23 mouse cellular contexts compared by ENCODE assay signal in the genomic region with DNA sequence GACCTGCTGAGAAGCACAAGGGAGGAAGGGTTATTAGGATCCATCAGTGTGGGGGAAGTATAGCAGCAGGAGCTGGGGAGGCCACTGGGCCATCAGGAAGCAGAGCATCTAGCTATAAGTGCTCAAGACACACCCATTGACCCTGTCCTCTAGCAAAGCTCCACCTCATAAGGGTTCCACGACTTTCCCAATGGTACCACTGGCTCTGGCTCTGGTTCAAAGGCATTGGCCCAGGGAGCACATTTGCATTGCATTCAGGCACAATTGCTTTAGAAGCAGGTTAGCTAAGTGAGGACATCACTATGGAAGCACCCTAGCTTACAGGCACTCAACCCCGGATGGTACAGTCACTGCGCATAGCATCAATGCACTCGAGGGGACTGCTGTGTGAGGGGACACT.
"Had no signal": no experiment of that assay in that cellular context is flagged by ENCODE, and none has a peak within 500 bp of the region (broad histone marks: within the 10 kb centered on the region; RNA-seq: fewer than 3 reads in every experiment).

No protein-coding gene starts in this region.

- H3K27ac ChIP-seq: gastrocnemius, adult 2 months; heart, embryonic 10.5 days; hindbrain, embryonic 10.5 days; hindbrain, embryonic 12.5 days; hindbrain, embryonic 14.5 days; intestine, embryonic 15.5 days; layer of hippocampus, adult 2 months; left cerebral cortex, adult 2 months; limb, embryonic 13.5 days; limb, embryonic 15.5 days; liver, embryonic 12.5 days; liver, embryonic 14.5 days had no signal

- H3K36me3 ChIP-seq: heart, embryonic 10.5 days; heart, embryonic 12.5 days; hindbrain, embryonic 10.5 days; hindbrain, embryonic 12.5 days; intestine, embryonic 15.5 days; limb, embryonic 13.5 days; limb, embryonic 15.5 days; liver, embryonic 12.5 days had no signal

- DNase-seq: gastrocnemius, adult 2 months; gastrocnemius, postnatal 10 days; gastrocnemius, postnatal 25 days; heart, adult 18-20 months; heart, postnatal 10 days; heart, postnatal 4 days; kidney, postnatal 10 days; kidney, postnatal 36 days had no signal

- H3K27me3 ChIP-seq: hindbrain, embryonic 12.5 days; intestine, embryonic 15.5 days; limb, embryonic 13.5 days; limb, embryonic 15.5 days; liver, embryonic 12.5 days had no signal

- H3K4me1 ChIP-seq: heart, embryonic 10.5 days; heart, embryonic 12.5 days; intestine, embryonic 15.5 days; limb, embryonic 13.5 days; limb, embryonic 15.5 days; liver, embryonic 12.5 days had no signal

- H3K4me3 ChIP-seq: gastrocnemius, adult 2 months; heart, embryonic 10.5 days; heart, embryonic 12.5 days; hindbrain, embryonic 10.5 days; hindbrain, embryonic 12.5 days; intestine, embryonic 15.5 days; layer of hippocampus, adult 2 months; left cerebral cortex, adult 2 months; limb, embryonic 13.5 days; limb, embryonic 15.5 days; liver, embryonic 12.5 days had no signal

- ATAC-seq: hindbrain, embryonic 16.5 days; inflammation-experienced regulatory T-cells, adult 6 months; intestine, embryonic 15.5 days; intestine, postnatal 0 days; liver, embryonic 12.5 days had no signal
